ENCODE assay signal across 17 mouse cellular contexts in the genomic region with DNA sequence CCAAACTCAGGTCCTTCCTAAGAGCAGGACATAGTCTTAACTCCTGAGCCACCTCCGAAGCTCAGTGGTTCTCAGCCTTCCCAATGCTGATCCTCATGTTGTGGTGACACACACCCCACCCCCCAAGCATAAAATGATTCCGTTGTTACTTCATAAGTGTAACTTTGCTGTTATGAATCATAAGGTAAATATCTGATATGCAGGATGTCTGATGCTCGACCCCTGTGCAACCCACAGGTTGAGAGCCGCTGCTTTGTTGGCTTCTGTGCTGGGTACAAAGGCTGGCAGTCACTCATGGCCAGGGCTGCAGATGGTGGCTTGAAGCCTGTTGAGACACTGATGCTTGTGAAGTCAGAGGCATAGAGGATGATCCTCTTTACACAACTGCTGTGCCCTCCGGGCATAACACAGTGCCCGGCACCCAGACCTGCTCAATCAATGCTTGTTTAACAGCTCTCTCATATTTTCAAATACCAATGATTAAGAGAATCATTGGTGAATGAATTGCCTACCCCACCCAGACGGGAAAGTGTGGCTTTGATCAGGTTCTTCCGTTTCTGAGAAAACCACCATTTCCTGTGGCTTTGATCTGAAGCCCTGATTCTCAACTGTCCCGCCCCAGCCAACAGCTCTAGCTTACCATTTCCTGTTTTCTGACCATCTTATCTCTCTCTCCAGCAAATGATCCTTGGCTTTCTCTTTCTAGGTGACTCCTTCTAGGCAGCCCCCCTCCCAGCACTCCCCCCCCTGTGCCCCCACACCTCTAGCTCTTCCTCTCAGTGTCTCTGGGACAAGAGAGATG. TPM values are rescaled to one million over a fixed set of nuclear protein-coding genes. Genes with fewer than 3 reads are reported as not detected.
DNase-seq lines count a peak whose midpoint lies in the region; ATAC-seq lines count a peak whose summit lies in the region.
"Had no signal": no experiment of that assay in that cellular context is flagged by ENCODE, and none has a peak within 500 bp of the region (broad histone marks: within the 10 kb centered on the region; RNA-seq: fewer than 3 reads in every experiment).

No protein-coding gene starts in this region.

- H3K4me2 ChIP-seq in stomach, embryonic 15.5 days: no peak overlapping the region
- no peak overlapping the region for H3K4me2 ChIP-seq in hindbrain, embryonic 16.5 days (ENCODE audit: low read length)
- H3K4me2 ChIP-seq: heart, embryonic 12.5 days; hindbrain, embryonic 15.5 days; neural tube, embryonic 12.5 days had no signal

- WGBS in stomach, embryonic 15.5 days: 60% methylated on average over 9 of the region's 9 CpGs
- WGBS in hindbrain, embryonic 16.5 days: 86% methylated on average over 9 of the region's 9 CpGs

- no peak overlapping the region for H3K9ac ChIP-seq in stomach, embryonic 15.5 days
- H3K9ac ChIP-seq in hindbrain, embryonic 16.5 days (ENCODE audit: low read depth, low read length): no peak overlapping the region
- H3K9ac ChIP-seq: heart, embryonic 12.5 days; hindbrain, embryonic 15.5 days; liver, embryonic 14.5 days; neural tube, embryonic 12.5 days had no signal

- H3K27me3 ChIP-seq in stomach, embryonic 15.5 days (replicated peaks): no peaks in the 10 kb centered on the region
- no peaks in the 10 kb centered on the region for H3K27me3 ChIP-seq in hindbrain, embryonic 16.5 days (replicated peaks; ENCODE audit: control insufficient read depth, insufficient read depth, low read length)
- H3K27me3 ChIP-seq: heart, embryonic 12.5 days; hindbrain, embryonic 15.5 days; neural tube, embryonic 12.5 days had no signal

- peak; percentile 98 for DNase-seq in 416B (ENCODE audit: low read depth)
- DNase-seq in CD8-positive naive resting alpha-beta T cell, adult 2 months (ENCODE audit: low read depth in 2 of 2, low spot score in 2 of 2): peak; percentile 71 to 81
- peak; percentile 92 for DNase-seq in induced T-regulatory cell, adult 2 months (ENCODE audit: low read depth)
- no peak for DNase-seq in adrenal gland, adult 18-20 months (ENCODE audit: low spot score in 2 of 2)
- DNase-seq in heart, adult 11 months: no peak
- DNase-seq in urinary bladder, postnatal 4 days (ENCODE audit: low spot score in 2 of 2): no peak
- DNase-seq: cerebellum, postnatal 25 days; kidney, postnatal 4 days; right cerebral cortex, adult 18-20 months had no signal

- H3K27ac ChIP-seq in stomach, embryonic 15.5 days: 0 out of 2 replicates have a peak overlapping the region, but pooled peaks have one; percentile 11
- H3K27ac ChIP-seq in hindbrain, embryonic 16.5 days (ENCODE audit: low read depth, low read length): no peak overlapping the region
- H3K27ac ChIP-seq: hindbrain, embryonic 15.5 days; liver, embryonic 14.5 days; neural tube, embryonic 12.5 days had no signal

- H3K36me3 ChIP-seq in stomach, embryonic 15.5 days: no peaks in the 10 kb centered on the region
- H3K36me3 ChIP-seq in hindbrain, embryonic 16.5 days (ENCODE audit: control insufficient read depth, insufficient read depth, low read length): no peaks in the 10 kb centered on the region
- H3K36me3 ChIP-seq: heart, embryonic 12.5 days; hindbrain, embryonic 15.5 days; neural tube, embryonic 12.5 days had no signal

- no peak overlapping the region for H3K4me3 ChIP-seq in stomach, embryonic 15.5 days (replicated peaks)
- no peak overlapping the region for H3K4me3 ChIP-seq in hindbrain, embryonic 16.5 days (ENCODE audit: low read length)
- H3K4me3 ChIP-seq: heart, embryonic 12.5 days; hindbrain, embryonic 15.5 days; megakaryocyte, embryonic 14.5 days; neural tube, embryonic 12.5 days had no signal

- H3K9me3 ChIP-seq in stomach, embryonic 15.5 days: no peaks in the 10 kb centered on the region
- H3K9me3 ChIP-seq in hindbrain, embryonic 16.5 days (ENCODE audit: control insufficient read depth, low read length): no peaks in the 10 kb centered on the region
- H3K9me3 ChIP-seq: heart, embryonic 12.5 days; hindbrain, embryonic 15.5 days; megakaryocyte, embryonic 14.5 days; neural tube, embryonic 12.5 days had no signal

- H3K4me1 ChIP-seq in stomach, embryonic 15.5 days: peaks cover 14% of the 10 kb centered on the region
- H3K4me1 ChIP-seq in hindbrain, embryonic 16.5 days (ENCODE audit: control insufficient read depth, insufficient read depth, low read depth, low read length): no peaks in the 10 kb centered on the region
- H3K4me1 ChIP-seq: hindbrain, embryonic 15.5 days had no signal

- no peak for ATAC-seq in stomach, embryonic 15.5 days (ENCODE audit: insufficient read depth, low FRiP score, low read depth)
- no peak for ATAC-seq in hindbrain, embryonic 16.5 days

RNA-seq across cellular contexts. Expression of a gene that starts 15.7 kb away (rescaled TPM):
- 1.4 and 1.5 TPM in 2 replicates for polyA plus RNA-seq in stomach, embryonic 15.5 days (2015; fragmentation: Nextera tagmentation; extraction: Ambion mirVana)
- 0.16 TPM in 2 replicates for polyA plus RNA-seq in hindbrain, embryonic 16.5 days (2015; fragmentation: Nextera tagmentation; extraction: Ambion mirVana)
- under 1 TPM; 0.43 to 0.67 TPM for total RNA-seq in adrenal gland, adult 18-20 months (2021)

RNA-seq across cellular contexts. Expression of a gene that starts 50.1 kb away (rescaled TPM):
- 0.21 and 0.27 TPM in 2 replicates for polyA plus RNA-seq in stomach, embryonic 15.5 days (2015; fragmentation: Nextera tagmentation; extraction: Ambion mirVana)
- polyA plus RNA-seq in hindbrain, embryonic 16.5 days (2015; fragmentation: Nextera tagmentation; extraction: Ambion mirVana): not detected in 2 replicates
- total RNA-seq in adrenal gland, adult 18-20 months (2021): under 1 TPM in 1 of 2 experiments, not detected in 1; 0.38 TPM
- total RNA-seq: left cerebral cortex, postnatal 14 days had no signal

Comparison
In these comparisons a context has a peak if more than half of its experiments do, and no peak if none do; other contexts are left out.
1. DNase-seq: peak in 416B (single experiment), CD8-positive naive resting alpha-beta T cell, adult 2 months (2 of 2) and induced T-regulatory cell, adult 2 months (single experiment); none in adrenal gland, adult 18-20 months (0 of 2), heart, adult 11 months (single experiment) and urinary bladder, postnatal 4 days (0 of 2).